Mouse (Mus musculus) testis, postnatal 14 days (tissue): ENCODE measurements around the gene Acad11.
A peak's percentile ranks its signal among the peaks of the same experiment; 100 is the strongest.

Source experiments
- DNase-seq: peaks from one replicate; pipeline ENCODE4 v3.0.0; 2021; ENCODE audit warnings: low spot score

Acad11 gene

DNA sequence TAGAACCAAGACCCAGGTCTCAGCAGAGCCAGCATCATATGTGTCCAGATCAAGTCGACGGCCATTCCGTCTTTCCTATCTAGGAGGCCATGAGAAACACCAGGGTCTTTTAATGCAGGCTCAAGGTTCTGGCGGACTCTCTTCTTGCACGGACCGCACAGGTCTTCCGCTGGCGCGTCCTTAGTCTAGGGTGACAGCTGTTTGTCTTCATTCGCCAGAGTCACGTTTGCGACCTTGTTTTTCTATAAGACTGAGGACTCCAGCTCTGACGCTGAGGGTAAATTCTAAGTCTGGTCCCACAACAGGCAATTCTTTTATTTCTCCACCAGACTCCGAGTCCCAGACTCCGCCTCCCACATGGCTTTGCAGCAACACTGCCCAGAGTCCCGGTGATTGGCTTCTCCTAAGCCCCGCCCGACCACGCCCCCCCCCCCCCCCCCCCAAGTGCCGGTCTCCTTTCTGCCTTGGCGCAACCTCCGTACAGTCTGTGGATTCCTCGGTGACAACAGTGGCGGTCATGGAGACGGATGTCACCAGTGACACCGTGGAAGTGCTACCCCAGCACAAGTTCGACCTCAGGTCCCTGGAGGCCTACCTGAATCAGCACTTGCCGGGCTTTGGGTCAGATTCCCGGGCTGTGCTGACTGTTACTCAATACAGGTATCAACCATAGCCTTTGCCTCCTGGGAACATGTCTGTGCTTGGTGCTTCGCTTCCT is at the start of gene Acad11:
Gene Acad11 (plus strand): TSS at position 134 of the 718 bp plus-strand sequence.
- DNase-seq, result peak; percentile 86

DNA sequence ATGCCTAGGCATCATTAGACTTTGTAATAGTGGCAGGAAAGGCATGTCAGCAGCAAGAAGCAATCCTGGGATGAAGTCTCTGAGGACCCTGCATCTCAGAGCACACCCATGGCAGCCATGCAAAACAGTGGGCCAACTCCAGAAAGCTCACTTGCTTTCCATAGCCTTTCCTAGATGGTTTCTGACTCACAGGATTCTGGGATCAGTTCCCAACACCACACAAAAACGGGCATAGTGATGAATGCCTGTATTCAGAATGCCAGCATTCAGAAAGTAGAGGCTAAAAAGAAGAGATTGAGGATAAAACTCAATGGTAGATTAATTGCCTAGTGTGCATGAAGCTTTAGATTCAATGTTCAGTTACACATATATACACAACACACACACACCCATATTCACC is 48.7 kb upstream of the Acad11 start:
- no peak for DNase-seq

DNA sequence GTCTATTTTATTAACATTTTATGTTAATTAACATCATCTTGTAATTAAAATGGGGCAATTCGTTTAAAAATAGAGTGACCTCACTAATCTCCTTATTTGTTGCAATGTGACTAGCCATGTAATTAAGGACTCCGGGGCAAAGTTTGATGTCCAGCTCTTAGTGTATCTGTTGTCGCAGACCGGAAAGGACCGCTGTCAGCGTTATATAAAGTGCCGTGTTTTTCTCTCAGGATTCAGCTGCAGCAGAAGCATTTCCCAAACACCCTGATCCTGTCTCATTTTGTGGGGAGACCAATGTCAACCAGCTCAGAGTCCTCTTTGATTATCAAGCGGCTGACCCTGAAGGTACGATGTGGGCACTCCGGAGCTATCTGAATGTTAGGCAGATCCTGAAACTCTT is 42.2 kb upstream of the Acad11 start:
- no peak for DNase-seq

DNA sequence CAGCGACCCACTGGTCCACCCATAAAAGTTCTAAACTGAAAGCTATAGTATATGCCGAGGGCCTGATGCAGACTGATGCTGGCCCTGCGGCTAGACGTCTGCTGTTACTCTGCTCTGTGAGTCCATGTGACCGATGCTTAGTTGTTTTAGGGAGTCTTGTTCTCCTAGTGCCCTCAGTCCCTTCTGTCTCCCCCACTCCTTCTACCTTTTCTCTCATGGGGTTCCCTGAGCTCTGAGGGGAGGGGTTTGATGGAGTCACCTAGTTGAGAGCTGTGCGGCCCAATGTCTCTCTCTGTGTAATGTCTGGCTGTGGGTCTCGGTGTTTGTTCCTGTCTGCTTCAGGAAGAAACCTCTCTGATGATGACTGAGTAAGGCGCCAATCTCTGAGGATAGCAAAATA is 36.0 kb upstream of the Acad11 start:
- no peak for DNase-seq

DNA sequence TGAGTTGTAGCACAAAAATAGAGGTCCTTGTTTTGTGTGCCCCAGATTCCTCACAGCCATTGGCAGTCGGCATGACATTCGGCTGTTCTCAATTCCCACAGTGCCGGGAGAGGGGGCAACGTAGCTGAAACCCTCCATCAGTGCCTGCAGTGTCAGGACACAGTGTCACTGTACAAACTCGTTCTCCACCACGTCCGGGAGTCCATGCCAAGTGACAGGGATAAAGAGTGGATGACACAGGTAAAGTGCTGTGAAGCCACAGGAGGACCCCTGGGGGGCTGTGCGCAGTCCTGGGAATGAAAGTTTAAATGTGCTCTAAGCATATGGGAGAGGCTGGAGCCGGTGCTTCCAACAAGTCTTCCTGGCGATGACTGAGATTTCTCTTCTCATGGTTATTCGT is 33.3 kb upstream of the Acad11 start:
- no peak for DNase-seq

DNA sequence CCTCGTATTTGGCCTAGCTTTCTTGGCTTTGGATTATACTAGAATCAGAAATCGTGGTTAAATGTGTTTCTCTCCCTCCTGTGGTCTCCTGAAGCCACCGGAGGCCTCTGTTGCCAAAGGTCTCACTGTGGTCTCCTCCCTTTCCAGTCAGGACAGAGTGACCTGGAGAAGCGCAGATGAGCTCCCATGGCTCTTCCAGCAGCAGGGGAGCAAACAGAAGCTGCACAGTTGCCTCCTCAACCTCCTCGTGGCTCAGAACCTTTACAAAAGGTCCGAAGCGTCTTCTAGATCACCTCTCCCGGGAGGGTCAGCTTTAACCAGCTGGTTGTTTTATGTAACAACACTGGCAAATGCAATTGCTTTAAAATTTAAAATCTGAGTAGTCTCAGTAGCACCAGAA is 28.9 kb upstream of the Acad11 start:
- DNase-seq, result no peak

DNA sequence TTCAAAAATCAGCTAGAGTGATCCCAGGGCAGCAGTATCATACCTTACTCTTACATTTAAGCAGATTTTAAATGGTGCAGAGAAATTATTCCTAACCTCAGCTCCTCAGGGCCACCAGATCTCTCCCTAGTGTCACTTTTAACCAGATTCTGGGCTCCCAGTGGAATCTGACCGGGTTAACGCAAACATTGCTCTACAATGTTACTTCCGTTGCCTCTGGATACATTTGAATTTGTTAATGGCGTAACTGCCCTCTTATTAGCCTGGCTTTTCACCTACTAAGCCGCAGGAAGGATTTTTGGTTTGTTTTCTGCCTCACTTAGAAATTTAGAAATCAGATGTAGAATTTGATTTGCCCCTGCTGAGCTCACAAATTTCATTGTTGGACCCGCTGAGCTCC is 28.5 kb upstream of the Acad11 start:
- no peak for DNase-seq

DNA sequence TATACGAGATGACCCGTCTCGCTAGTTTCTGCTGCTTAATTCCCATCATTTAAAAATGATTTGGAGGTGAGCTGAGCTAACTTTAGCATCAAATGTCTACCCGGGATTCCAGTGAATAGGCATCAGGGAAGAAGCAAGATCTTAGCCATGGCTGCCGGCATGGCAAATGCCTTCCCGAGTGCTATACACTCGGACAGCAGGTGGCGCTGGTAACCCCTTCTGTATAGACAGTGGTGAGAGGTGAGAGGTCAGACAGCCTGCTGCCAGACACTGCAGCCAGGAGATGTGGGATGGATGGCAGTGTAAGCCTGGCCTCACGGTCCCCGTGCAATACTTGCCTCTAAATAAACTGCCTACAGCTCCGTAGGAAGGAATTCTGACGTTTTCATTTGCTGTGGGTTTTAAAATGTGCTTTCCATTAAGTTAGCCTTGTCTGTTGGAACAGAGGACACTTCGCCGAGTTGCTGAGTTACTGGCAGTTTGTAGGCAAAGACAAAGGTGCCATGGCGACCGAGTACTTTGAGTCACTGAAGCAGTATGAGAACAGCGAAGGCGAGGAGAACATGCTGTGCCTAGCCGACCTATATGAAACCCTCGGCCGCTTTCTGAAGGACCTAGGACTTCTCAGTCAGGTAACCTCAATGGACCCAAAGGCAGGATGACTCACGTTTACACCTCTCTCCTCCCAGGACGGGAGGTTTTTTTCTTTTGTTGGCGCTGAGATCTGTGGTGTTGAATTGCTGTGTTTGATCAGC is 27.7 kb upstream of the Acad11 start:
- peak; percentile 48 for DNase-seq

DNA sequence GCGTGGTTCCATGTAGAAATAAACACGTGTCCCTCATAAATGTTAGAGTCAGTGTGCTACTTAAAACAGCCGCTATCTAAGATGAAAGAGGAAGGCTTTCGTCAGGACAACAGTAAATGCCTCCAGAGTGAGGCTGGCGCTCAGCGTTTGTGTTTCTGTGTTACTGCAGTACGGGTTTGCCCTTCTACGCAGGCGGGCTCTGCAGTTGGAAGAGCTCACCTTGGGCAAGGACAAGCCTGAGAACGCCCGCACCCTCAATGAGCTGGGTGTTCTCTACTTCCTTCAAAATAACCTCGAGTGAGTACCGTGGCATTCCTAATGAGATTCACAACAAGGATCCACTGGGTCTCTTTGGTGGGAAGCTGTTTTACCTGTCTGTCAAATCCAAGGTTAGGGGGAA is 24.9 kb upstream of the Acad11 start:
- no peak for DNase-seq

DNA sequence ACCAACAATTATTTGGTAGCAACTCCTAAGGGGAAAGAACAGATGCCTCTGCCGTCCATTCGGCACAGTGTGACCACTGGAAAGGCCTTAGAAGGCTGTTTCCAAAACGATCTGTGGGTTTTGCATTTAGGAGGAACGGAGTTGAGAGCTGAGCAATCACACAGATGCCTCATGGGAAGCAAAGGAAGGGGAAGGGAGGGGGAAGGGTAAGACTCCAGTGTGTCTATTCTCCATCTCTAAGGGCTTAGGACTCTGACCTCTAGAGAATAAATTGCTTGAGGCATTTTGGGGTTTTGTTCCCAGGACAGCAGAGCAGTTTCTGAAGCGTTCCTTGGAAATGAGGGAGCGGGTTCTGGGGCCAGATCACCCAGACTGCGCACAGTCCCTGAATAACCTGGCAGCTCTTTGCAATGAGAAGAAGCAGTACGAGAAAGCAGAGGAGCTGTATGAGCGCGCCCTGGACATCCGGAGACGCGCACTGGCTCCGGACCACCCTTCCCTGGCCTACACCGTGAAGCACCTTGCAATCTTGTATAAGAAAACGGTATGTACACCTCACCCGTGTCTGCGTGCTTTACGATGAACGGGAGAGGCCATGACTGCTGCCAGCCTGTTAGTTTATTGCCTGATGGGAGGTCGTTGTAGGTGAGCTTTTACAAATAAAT is 24.0 kb upstream of the Acad11 start:
- DNase-seq, result no peak

DNA sequence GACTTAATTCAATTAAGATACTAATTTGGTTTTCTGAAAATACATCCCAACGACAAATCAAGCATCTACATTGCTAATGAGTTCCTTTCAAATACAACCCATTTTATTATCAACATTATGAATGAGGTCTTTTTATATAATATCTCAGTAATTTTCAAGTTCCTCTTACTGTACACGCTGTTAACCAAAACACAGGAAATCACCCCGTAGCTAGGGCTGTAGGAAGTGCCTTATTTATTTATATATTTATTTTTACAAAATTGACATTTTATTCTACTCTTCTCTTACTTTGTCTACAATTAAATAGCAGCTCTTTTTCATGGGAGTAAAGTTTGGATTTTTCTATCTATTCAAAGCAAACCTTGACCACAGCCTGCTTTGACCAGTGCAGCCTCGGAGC is 23.4 kb upstream of the Acad11 start:
- no peak for DNase-seq

DNA sequence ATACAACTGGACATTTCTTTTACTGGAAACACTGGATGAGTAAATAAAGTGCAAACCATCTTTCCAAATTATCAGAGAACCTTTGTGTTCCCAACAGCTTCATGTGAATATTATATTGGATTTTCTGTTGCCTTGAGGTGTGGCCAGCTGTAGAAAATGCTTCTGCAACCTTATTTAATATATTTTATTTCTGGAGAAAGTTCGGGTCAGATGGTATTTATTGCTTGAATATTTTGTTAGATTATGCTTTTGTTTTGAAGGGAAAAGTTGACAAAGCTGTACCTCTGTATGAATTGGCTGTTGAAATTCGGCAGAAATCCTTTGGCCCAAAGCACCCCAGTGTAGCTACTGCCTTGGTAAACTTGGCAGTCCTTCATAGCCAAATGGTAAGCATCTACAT is 22.8 kb upstream of the Acad11 start, which contains the start of gene Gm28305:
Gene Gm28305 (plus strand): TSS at position 301 of the 400 bp plus-strand sequence.
- DNase-seq, result no peak

DNA sequence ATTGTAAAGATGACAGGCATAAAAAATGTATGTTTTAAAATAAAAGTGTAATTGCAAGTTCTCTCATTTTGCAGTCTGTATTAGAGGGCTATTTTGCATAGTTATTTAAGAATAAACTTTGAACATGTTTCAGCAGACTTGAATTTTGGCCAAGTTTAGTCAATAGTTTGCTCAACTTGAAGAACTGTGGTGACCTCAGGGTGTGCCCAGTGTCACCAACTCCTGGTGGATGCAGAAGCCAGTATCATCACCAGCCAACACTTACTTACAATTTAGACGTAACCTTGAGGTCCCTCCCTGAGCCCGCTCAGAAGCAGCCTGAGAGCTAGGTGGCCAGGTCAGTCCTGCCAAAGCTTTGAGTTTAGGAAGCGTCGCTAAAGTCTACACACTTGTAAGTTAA is 19.5 kb upstream of the Acad11 start:
- no peak for DNase-seq

DNA sequence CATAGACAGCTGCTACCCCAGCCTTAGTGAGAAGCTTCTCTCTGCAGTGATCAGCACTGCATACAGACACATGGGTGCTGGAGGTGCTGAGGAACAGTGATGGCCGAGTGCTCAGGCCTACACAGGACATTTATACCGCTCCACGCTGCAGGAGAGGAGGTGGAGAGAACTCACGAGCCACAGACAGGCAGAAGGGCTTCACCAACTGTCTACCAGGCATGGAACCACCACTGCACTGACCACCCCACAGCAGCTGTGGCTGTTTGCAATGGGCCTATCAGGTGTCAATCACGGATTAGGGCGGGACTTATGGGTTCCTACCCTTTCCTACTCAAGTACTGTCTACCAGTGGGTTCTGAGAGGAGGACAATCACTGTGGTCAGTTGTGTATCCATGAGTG is 12.1 kb upstream of the Acad11 start:
- DNase-seq, result no peak

DNA sequence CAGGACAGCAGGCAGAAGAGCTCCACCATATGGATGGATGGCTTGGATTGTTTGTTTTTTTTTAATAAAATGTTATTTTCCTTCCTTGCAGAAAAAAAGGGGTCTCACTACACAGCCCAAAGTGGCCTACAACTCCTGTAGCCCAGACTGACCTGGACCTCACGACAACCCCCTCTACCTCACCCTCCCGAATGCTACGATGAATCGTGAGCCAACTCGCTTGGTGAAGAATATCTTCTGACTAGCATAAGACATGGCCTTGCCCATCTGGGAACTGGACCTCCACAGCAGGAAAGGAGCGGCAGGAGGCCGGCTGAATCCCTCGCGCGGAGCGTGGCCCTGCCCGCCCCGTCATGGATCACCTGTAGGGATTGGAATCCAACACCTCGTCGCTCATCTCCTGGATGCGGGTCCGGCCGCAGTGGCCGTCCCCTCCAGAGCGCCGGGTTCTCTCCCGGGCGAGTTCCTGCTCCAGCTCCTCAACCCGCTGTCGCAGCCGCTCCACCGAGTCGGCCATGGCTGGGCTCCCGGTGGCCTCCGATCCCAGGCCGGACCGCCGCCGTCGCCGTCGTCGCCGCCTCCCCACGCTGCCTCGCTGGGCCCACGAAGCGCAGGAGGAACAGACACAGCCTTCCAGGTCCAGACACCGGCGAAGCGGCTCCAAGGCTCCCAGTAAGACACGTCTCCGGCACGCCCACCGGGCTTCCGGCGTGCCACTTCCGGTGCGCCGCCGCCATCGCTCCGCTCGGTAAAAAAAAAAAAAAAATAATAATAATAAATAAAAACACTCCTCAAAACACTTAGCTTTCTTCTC is 540 bp upstream of the Acad11 start, which contains the start of gene Uba5:
Gene Uba5 (minus strand): TSS at position 705 of the 814 bp plus-strand sequence.
- DNase-seq, result peak; percentile 81

DNA sequence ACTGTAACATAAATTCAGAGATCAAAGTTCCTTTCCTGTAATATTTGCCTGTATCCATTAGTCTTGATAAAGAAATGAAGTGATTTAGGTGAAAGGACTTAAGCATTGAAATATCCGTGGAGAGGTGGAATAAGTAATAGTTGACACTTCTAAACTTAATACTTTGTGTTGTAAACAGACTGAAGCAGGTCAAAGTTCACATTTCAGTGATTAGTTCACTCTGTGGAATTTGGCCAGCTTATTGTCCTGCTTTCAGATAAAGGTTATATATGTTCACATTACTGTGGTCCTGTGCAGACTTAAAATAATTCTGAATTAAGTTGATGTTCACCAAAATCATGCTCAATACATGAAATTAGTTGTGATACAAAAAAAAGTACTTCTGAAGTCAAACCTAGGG is 1.4 kb downstream of the Acad11 start:
- no peak for DNase-seq

DNA sequence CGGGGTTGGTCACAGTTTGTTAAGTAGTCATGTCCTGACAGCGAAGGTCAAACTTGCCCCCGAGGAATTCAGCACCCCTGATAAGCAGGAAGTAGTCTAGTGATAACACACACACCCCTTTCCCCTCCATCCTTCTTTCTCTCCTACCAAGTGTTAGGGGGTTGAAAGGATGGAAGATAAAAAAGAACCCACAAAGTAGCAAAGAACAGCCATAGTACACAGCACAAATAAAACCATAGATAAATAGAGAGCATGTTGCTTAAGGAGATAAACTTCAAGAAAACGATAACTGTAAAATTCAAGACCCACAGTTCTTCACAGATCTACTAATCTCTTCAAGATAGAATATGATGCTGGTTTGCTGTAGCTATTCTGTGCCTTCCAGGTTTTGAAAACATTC is 7.1 kb downstream of the Acad11 start:
- DNase-seq, result no peak

DNA sequence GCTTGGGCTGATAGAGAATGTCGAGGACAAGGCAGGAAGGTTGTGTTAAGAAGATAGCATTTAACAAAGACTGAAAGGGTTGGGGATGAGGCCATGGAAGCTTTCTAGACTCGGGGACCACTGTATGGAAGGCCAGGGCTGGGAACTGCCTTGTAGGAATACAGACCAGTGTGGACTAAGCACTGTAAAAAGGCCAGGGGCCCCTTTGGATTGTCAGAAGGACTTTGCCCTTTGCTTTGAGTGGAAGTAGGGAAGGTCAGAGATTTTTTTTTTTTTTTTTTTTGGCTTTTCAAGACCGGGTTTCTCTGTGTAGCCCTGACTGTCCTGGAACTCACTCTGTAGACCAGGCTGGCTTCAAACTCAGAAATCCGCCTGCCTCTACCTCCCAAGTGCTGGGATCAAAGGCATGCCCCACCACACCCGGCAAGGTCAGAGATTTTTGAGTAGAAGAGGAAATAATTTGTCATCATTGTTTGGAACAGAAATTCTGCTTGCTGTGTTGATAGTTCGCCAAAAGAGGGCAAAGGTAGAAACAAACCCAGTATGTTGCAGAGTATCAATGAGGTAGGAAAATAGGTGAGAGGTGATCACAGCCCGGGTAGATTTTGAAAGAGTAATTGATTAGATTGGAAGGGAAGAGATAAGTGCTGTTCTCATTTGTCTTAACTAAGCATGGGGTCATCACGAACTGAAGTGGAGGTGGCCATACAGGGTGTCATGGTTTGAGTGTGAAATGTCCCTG is 7.9 kb downstream of the Acad11 start:
- DNase-seq, result no peak

DNA sequence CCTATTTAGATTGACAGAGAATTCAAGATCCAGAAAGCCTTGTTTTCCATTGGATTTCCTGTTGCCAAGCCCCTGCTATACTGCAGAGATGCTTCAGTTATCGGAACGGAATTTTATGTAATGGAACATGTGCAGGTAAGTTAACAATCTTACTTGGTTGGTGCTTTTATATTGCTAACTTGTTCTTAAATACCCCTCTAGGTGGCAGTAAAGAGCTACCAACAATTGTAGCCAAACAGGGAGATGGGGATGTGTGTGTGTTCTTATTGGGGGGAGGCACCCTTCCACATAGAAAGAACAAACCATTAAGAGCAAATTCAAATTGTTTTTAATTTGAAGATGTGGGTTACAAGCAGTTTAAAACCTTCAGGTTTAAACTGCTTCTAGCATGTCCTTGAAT is 12.6 kb downstream of the Acad11 start:
- DNase-seq, result no peak

DNA sequence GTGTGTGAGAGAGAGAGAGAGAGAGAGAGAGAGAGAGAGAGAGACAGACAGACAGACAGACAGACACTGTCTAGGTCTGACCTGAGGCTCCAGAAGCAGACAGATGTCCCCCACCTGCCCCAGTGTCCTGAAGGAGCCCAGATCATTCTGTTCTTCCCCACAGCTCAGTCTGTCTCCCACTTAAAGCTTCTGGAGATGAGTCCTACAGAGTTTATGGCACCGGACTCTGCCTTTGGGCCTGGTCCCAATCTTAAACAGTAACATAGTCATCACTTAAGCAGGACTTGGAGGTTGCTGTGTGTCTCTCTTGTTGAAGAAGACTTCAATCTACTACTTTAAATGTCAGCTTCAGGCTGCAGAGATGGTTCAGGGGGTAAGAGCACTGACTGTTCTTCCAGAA is 15.6 kb downstream of the Acad11 start:
- no peak for DNase-seq

DNA sequence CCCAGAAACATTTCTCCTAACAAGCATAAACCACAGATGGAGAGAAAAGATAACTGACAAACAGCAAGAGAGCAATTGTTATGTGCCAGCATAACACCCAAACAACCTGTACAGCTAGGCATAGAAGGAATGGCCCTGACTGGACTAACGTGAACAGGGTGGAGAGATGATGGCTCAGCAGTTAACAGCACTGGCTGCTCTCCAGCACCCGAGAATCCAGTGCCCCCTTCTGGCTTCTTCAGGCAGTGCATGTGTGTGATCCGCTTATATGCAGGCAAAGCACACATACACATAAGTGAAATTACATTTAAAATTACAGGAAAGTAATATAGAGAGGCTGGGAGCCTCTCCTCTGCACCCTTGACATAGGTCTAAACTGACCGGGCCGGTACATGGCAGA is 16.2 kb downstream of the Acad11 start:
- DNase-seq, result no peak

DNA sequence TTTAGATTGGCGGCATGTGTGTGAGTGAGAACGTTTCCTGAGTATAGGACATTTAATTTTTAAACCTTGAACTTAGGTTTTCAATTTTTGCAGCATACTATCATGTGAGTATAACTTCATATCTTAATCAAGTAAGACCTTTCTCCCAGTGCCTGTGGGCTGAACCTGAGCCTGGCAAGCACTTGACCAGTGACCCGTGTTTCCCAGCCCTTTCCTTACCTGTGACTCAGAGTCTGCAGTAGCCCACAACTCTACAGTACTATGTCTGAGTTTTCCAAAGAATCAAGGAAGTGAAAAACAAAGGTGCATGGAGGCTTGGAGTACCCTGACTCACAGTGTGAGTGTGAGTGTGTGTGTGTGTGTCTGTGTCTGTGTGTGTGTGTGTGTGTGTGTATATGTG is 16.9 kb downstream of the Acad11 start:
- no peak for DNase-seq
